ENCODE assay signal across 12 mouse cellular contexts in genomic region chr1:89521406-89521805, GRCm38 (mm10).
"Had no signal": no experiment of that assay in that cellular context is flagged by ENCODE, and none has a peak within 500 bp of the region (broad histone marks: within the 10 kb centered on the region; RNA-seq: fewer than 3 reads in every experiment).

No protein-coding gene starts in this region.

- H3K9ac ChIP-seq: limb, embryonic 15.5 days; liver, embryonic 12.5 days; lung, embryonic 14.5 days; neural tube, embryonic 12.5 days had no signal

- H3K4me2 ChIP-seq: limb, embryonic 15.5 days; liver, embryonic 12.5 days; lung, embryonic 14.5 days; midbrain, embryonic 11.5 days; neural tube, embryonic 12.5 days had no signal

- H3K27ac ChIP-seq: liver, embryonic 12.5 days; neural tube, embryonic 12.5 days; stomach, postnatal 0 days had no signal

- H3K27me3 ChIP-seq: limb, embryonic 15.5 days; liver, embryonic 12.5 days; neural tube, embryonic 12.5 days had no signal

- DNase-seq: kidney, adult 8-10 months; kidney, postnatal 25 days; layer of hippocampus, postnatal 36 days; lung, embryonic 14.5 days; lung, postnatal 10 days; lung, postnatal 4 days; right cerebral cortex, adult 18-20 months had no signal

- ATAC-seq: liver, embryonic 12.5 days had no signal

- H3K36me3 ChIP-seq: limb, embryonic 15.5 days; liver, embryonic 12.5 days; neural tube, embryonic 12.5 days had no signal

- H3K4me3 ChIP-seq: limb, embryonic 15.5 days; liver, embryonic 12.5 days; neural tube, embryonic 12.5 days had no signal

- H3K9me3 ChIP-seq: limb, embryonic 15.5 days; liver, embryonic 12.5 days; neural tube, embryonic 12.5 days had no signal
